ENCODE assay signal across 26 mouse cellular contexts in genomic region chr6:87923624-87924023, GRCm38 (mm10). TPM values are rescaled to one million over a fixed set of nuclear protein-coding genes. Genes with fewer than 3 reads are reported as not detected.
"Had no signal": no experiment of that assay in that cellular context is flagged by ENCODE, and none has a peak within 500 bp of the region (broad histone marks: within the 10 kb centered on the region; RNA-seq: fewer than 3 reads in every experiment).

No protein-coding gene starts in this region.

- H3K27ac ChIP-seq: kidney, embryonic 15.5 days; limb, embryonic 12.5 days; limb, embryonic 15.5 days; liver, embryonic 14.5 days; macrophage; midbrain, embryonic 10.5 days; midbrain, embryonic 13.5 days; neural tube, embryonic 13.5 days had no signal

- H3K4me1 ChIP-seq: kidney, embryonic 15.5 days; limb, embryonic 12.5 days; limb, embryonic 15.5 days; midbrain, embryonic 10.5 days; midbrain, embryonic 13.5 days; neural tube, embryonic 13.5 days had no signal

- ATAC-seq: intestine, postnatal 0 days; liver, postnatal 0 days; lung, postnatal 0 days; midbrain, embryonic 13.5 days; midbrain, embryonic 16.5 days had no signal

- H3K4me2 ChIP-seq: kidney, embryonic 15.5 days; limb, embryonic 12.5 days; limb, embryonic 15.5 days; liver, embryonic 11.5 days; lung, embryonic 14.5 days; midbrain, embryonic 13.5 days; neural tube, embryonic 13.5 days had no signal

- DNase-seq: kidney, adult 8-10 months; kidney, postnatal 10 days; kidney, postnatal 36 days; left cerebral cortex, postnatal 4 days; liver, postnatal 0 days; lung, embryonic 14.5 days; right cerebral cortex, postnatal 14 days; spleen, adult 18-20 months; thymus, adult 18-20 months; thymus, postnatal 36 days had no signal

- H3K9me3 ChIP-seq: kidney, embryonic 15.5 days; limb, embryonic 12.5 days; limb, embryonic 15.5 days; megakaryocyte, embryonic 14.5 days; midbrain, embryonic 10.5 days; midbrain, embryonic 13.5 days; neural tube, embryonic 13.5 days had no signal

- H3K27me3 ChIP-seq: kidney, embryonic 15.5 days; limb, embryonic 12.5 days; limb, embryonic 15.5 days; megakaryocyte, embryonic 14.5 days; midbrain, embryonic 13.5 days; neural tube, embryonic 13.5 days had no signal

- H3K9ac ChIP-seq: kidney, embryonic 15.5 days; limb, embryonic 12.5 days; limb, embryonic 15.5 days; liver, embryonic 14.5 days; liver, postnatal 0 days; lung, embryonic 14.5 days; midbrain, embryonic 13.5 days; neural tube, embryonic 13.5 days had no signal

- H3K4me3 ChIP-seq: kidney, embryonic 15.5 days; limb, embryonic 12.5 days; limb, embryonic 15.5 days; megakaryocyte, embryonic 14.5 days; midbrain, embryonic 10.5 days; midbrain, embryonic 13.5 days; myocyte; neural tube, embryonic 13.5 days had no signal

RNA-seq across cellular contexts. Expression of gene H1fx, which starts 57.8 kb away (rescaled TPM):
- total RNA-seq: monocyte, adult 5-6 weeks; neutrophil, adult 5-6 weeks had no signal
